9 mouse cellular contexts compared by ENCODE assay signal in the genomic region with DNA sequence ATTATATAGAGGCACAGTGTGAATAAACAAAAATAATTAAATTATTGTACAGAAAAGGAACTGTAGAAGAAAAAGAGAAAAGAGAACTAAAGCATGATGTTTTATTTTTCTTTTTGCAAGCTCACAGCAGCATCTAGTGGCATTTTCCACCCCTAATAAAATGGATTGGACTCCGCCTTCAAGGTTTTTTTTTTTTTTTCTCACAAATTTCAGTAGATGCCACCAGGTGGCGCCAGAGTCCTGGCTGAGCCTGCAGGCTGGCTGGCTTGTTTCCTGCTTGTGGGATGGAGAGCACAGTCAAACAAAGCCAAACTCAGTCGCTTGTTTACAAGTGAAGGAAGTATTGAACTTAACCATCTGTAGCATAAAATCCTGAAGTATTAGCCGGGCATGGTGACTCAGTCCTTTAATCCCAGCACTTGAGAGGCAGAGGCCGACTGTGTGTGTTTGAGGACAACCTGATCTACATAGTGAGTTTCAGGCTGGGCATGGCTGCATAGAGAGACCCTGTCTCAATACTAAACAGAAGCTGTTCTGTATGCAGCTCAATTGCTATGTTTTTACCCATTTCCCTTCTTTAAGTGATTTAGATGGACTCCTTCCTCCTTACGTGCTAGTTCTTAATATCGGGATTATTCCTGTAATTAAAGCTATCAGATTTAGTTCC.
DNase-seq lines count a peak whose midpoint lies in the region; ATAC-seq and TF ChIP-seq lines count a peak whose summit lies in the region.
"Had no signal": no experiment of that assay in that cellular context is flagged by ENCODE, and none has a peak within 500 bp of the region (broad histone marks: within the 10 kb centered on the region; RNA-seq: fewer than 3 reads in every experiment).

No protein-coding gene starts in this region.

- no peak for TF ChIP-seq POLR2A in bone marrow, adult 2 months (IDR thresholded peaks at IDR 0.05; ENCODE audit: borderline replicate concordance, control insufficient read depth, low read depth, low read length)
- TF ChIP-seq POLR2A in liver, adult 2 months (IDR thresholded peaks at IDR 0.05; ENCODE audit: extremely low read depth, insufficient read depth, low read length): no peak

- H3K9ac ChIP-seq in embryonic facial prominence, embryonic 15.5 days: no peak overlapping the region
- no peak overlapping the region for H3K9ac ChIP-seq in liver, adult 2 months (ENCODE audit: low read depth, low read length)
- H3K9ac ChIP-seq in stomach, postnatal 0 days (ENCODE audit: low read length): no peak overlapping the region
- H3K9ac ChIP-seq: heart, embryonic 15.5 days had no signal

- H3K4me3 ChIP-seq in bone marrow, adult 2 months (replicated peaks; ENCODE audit: control insufficient read depth, low read depth, low read length): no peak overlapping the region
- H3K4me3 ChIP-seq in embryonic facial prominence, embryonic 15.5 days (replicated peaks): no peak overlapping the region
- no peak overlapping the region for H3K4me3 ChIP-seq in liver, adult 2 months (ENCODE audit: insufficient read depth, low read depth, low read length)
- no peak overlapping the region for H3K4me3 ChIP-seq in stomach, postnatal 0 days (ENCODE audit: low read depth, low read length)
- H3K4me3 ChIP-seq: heart, embryonic 15.5 days had no signal

- no peaks in the 10 kb centered on the region for H3K79me2 ChIP-seq in liver, adult 2 months (ENCODE audit: control insufficient read depth, insufficient read depth, low read length)

- no peaks in the 10 kb centered on the region for H3K36me3 ChIP-seq in embryonic facial prominence, embryonic 15.5 days
- H3K36me3 ChIP-seq in liver, adult 2 months (ENCODE audit: control insufficient read depth, insufficient read depth, low read length): no peaks in the 10 kb centered on the region
- no peaks in the 10 kb centered on the region for H3K36me3 ChIP-seq in stomach, postnatal 0 days (ENCODE audit: control insufficient read depth, insufficient read depth, low read length)
- H3K36me3 ChIP-seq: heart, embryonic 15.5 days had no signal

- peak; percentile 92 for ATAC-seq in CD4-positive, CD25-positive, alpha-beta regulatory T cell, adult 4 months
- no peak; the same call in 1 of the 2 replicates for ATAC-seq in embryonic facial prominence, embryonic 15.5 days (ENCODE audit: insufficient number of reproducible peaks, low FRiP score, low TSS enrichment, low read depth)
- ATAC-seq in stomach, postnatal 0 days (ENCODE audit: low FRiP score, low TSS enrichment): peak; percentile 76

- H3K4me2 ChIP-seq in embryonic facial prominence, embryonic 15.5 days (replicated peaks): 0 out of 2 replicates have a peak overlapping the region, but pooled peaks have one; percentile 17
- H3K4me2 ChIP-seq in stomach, postnatal 0 days (replicated peaks; ENCODE audit: low read depth): no peak overlapping the region
- H3K4me2 ChIP-seq: heart, embryonic 15.5 days had no signal

- peak; percentile 58 to 82 for DNase-seq in heart, adult 9 months (ENCODE audit: low spot score in 2 of 2)
- peak; percentile 72 for DNase-seq in kidney, adult 9 months
- peak; percentile 47 for DNase-seq in liver, adult 2 months (ENCODE audit: extremely low read depth, low read depth, low spot score)
- DNase-seq in neural tube, embryonic 10.5 days (ENCODE audit: extremely low spot score, low spot score): peak; percentile 83
- DNase-seq in stomach, postnatal 0 days (ENCODE audit: low spot score): peak; percentile 81

- no peaks in the 10 kb centered on the region for H3K9me3 ChIP-seq in embryonic facial prominence, embryonic 15.5 days (replicated peaks)
- no peaks in the 10 kb centered on the region for H3K9me3 ChIP-seq in stomach, postnatal 0 days (ENCODE audit: control insufficient read depth, low read length)
- H3K9me3 ChIP-seq: heart, embryonic 15.5 days had no signal

- no peak for TF ChIP-seq EP300 in stomach, postnatal 0 days (optimal IDR thresholded peaks at IDR 0.05)

- no peak overlapping the region for H3K27ac ChIP-seq in bone marrow, adult 2 months (ENCODE audit: control insufficient read depth, insufficient read depth, low read depth, low read length, poor library complexity)
- 0 out of 2 replicates have a peak overlapping the region, but pooled peaks have one; percentile 25 for H3K27ac ChIP-seq in embryonic facial prominence, embryonic 15.5 days (replicated peaks)
- no peak overlapping the region for H3K27ac ChIP-seq in liver, adult 2 months (replicated peaks; ENCODE audit: insufficient read depth, low read depth, low read length)
- no peak overlapping the region for H3K27ac ChIP-seq in stomach, postnatal 0 days (replicated peaks)
- H3K27ac ChIP-seq: heart, embryonic 15.5 days had no signal

- no peaks in the 10 kb centered on the region for H3K4me1 ChIP-seq in bone marrow, adult 2 months (ENCODE audit: control insufficient read depth, insufficient read depth, low read length)
- H3K4me1 ChIP-seq in embryonic facial prominence, embryonic 15.5 days: no peaks in the 10 kb centered on the region
- no peaks in the 10 kb centered on the region for H3K4me1 ChIP-seq in liver, adult 2 months (ENCODE audit: control insufficient read depth, insufficient read depth, low read length)
- no peaks in the 10 kb centered on the region for H3K4me1 ChIP-seq in stomach, postnatal 0 days (replicated peaks; ENCODE audit: control insufficient read depth, insufficient read depth)
- H3K4me1 ChIP-seq: heart, embryonic 15.5 days had no signal

- WGBS in bone marrow, adult 2 months: 27% methylated on average over 7 of the region's 7 CpGs
- 18% methylated on average over 7 of the region's 7 CpGs for WGBS in embryonic facial prominence, embryonic 15.5 days
- 29% methylated on average over 7 of the region's 7 CpGs for WGBS in liver, adult 2 months
- WGBS in stomach, postnatal 0 days: 18% methylated on average over 7 of the region's 7 CpGs

- peak; percentile 89 for TF ChIP-seq CTCF in bone marrow, adult 2 months (IDR thresholded peaks at IDR 0.05; ENCODE audit: control insufficient read depth, insufficient read depth, low read length)
- peak; percentile 88 for TF ChIP-seq CTCF in liver, adult 2 months (IDR thresholded peaks at IDR 0.05; ENCODE audit: low read depth, low read length)
- peak; percentile 96 for TF ChIP-seq CTCF in stomach, postnatal 0 days (IDR thresholded peaks at IDR 0.05; ENCODE audit: low read depth)

- H3K27me3 ChIP-seq in embryonic facial prominence, embryonic 15.5 days: no peaks in the 10 kb centered on the region
- no peaks in the 10 kb centered on the region for H3K27me3 ChIP-seq in liver, adult 2 months (ENCODE audit: control insufficient read depth, insufficient read depth, low read length)
- H3K27me3 ChIP-seq in stomach, postnatal 0 days (ENCODE audit: control insufficient read depth, insufficient read depth, low read length): no peaks in the 10 kb centered on the region
- H3K27me3 ChIP-seq: heart, embryonic 15.5 days had no signal
